Mouse (Mus musculus) embryo, embryonic 10 days (tissue): ENCODE results near the gene Tgfbr2.
"Not testable (repeated sequence)": the region's sequence is repeated elsewhere in the genome, so short reads cannot be mapped to it uniquely, and the experiment has no call there.

Experiments
- DNase-seq: peaks from one replicate; pipeline ENCODE4 v3.0.0-alpha.2; 2015; ENCODE audit warnings: low spot score

Tgfbr2 gene

GRCm38 (mm10) chr9:116064774-116065173, 110.4 kb downstream of the Tgfbr2 start:
- DNase-seq: no peak

- DNase-seq: peak; percentile 51
Measured at GRCm38 (mm10) chr9:116060691-116061090, 114.5 kb downstream of the Tgfbr2 start.

- no peak for DNase-seq
Measured at GRCm38 (mm10) chr9:116059156-116059555, 116.0 kb downstream of the Tgfbr2 start.

- DNase-seq: no peak
Measured at GRCm38 (mm10) chr9:116058475-116058874, 116.7 kb downstream of the Tgfbr2 start.

- no peak for DNase-seq
Measured at GRCm38 (mm10) chr9:116053976-116054375, 121.2 kb downstream of the Tgfbr2 start.

GRCm38 (mm10) chr9:116049985-116050384, 125.2 kb downstream of the Tgfbr2 start:
- DNase-seq: no peak

GRCm38 (mm10) chr9:116041787-116042186, 133.4 kb downstream of the Tgfbr2 start:
- DNase-seq: peak; percentile 84

GRCm38 (mm10) chr9:116041369-116041768, 133.8 kb downstream of the Tgfbr2 start:
- no peak for DNase-seq

- DNase-seq: not testable (repeated sequence)
Measured at GRCm38 (mm10) chr9:116040852-116041251, 134.3 kb downstream of the Tgfbr2 start.

- no peak for DNase-seq
Measured at GRCm38 (mm10) chr9:116039981-116040380, 135.2 kb downstream of the Tgfbr2 start.

- no peak for DNase-seq
Measured at GRCm38 (mm10) chr9:116038275-116038674, 136.9 kb downstream of the Tgfbr2 start.
